Mouse (Mus musculus) heart, embryonic 15.5 days (tissue): ENCODE data around the gene Poc1a. TPM values are rescaled to one million over a fixed set of nuclear protein-coding genes. Genes with fewer than 3 reads are reported as not detected.
A peak's percentile ranks its signal among the peaks of the same experiment; 100 is the strongest.

Source experiments
- ATAC-seq: fragments of 200-750 bp; cut with Nextera tagmentation; replicated peaks from 2 replicates; pipeline ENCODE4 v1.8.0; 2017; ENCODE audit warnings: low read depth, moderate TSS enrichment; ENCODE audit not compliant: insufficient number of reproducible peaks, insufficient read depth, low FRiP score
- H3K27ac ChIP-seq: fragments of 300-500 bp; sonication (generic); 2 replicates; pipeline ENCODE4 v1.5.1; 2015; ENCODE audit warnings: mild to moderate bottlenecking, inconsistent platforms
- H3K27me3 ChIP-seq: fragments of 300-500 bp; sonication (generic); 2 replicates; pipeline ENCODE4 v1.6.1; 2015; ENCODE audit warnings: inconsistent platforms
- H3K36me3 ChIP-seq: fragments of 300-500 bp; sonication (generic); 2 replicates; pipeline ENCODE4 v1.6.1; 2015; ENCODE audit warnings: mild to moderate bottlenecking, inconsistent platforms
- H3K4me1 ChIP-seq: fragments of 300-500 bp; sonication (generic); replicated peaks from 2 replicates; pipeline ENCODE4 v1.6.1; 2015; ENCODE audit warnings: inconsistent platforms
- H3K4me2 ChIP-seq: fragments of 300-500 bp; sonication (generic); 2 replicates; pipeline ENCODE4 v1.6.1; 2015; ENCODE audit warnings: inconsistent platforms, mild to moderate bottlenecking, moderate library complexity
- H3K4me3 ChIP-seq: fragments of 300-500 bp; sonication (generic); 2 replicates; pipeline ENCODE4 v1.5.1; 2015; ENCODE audit warnings: mild to moderate bottlenecking, inconsistent platforms
- H3K9ac ChIP-seq: fragments of 300-500 bp; sonication (generic); 2 replicates; pipeline ENCODE4 v1.6.1; 2015; ENCODE audit warnings: mild to moderate bottlenecking, inconsistent platforms
- H3K9me3 ChIP-seq: fragments of 300-500 bp; sonication (generic); replicated peaks from 2 replicates; pipeline ENCODE4 v1.6.1; 2016; ENCODE audit warnings: inconsistent platforms
- WGBS: fragments of 180-500 bp; shearing (Covaris S2); methylation state at CpG from one replicate; pipeline ENCODE4 v1.1.7; 2015; ENCODE audit warnings: mixed read lengths; 5-methylcytosine and 5-hydroxymethylcytosine counted together
- polyA plus RNA-seq: library from polyadenylated mRNA; unstranded; fragments of >200 nt; fragmentation: Nextera tagmentation; extraction: Ambion mirVana; gene quantifications from 2 replicates; pipeline ENCODE4 v1.2.1, GENCODE M21; 2015

The Poc1a gene
- polyA plus RNA-seq, 1 experiment from 2014 or later, result 23.7 TPM

DNA sequence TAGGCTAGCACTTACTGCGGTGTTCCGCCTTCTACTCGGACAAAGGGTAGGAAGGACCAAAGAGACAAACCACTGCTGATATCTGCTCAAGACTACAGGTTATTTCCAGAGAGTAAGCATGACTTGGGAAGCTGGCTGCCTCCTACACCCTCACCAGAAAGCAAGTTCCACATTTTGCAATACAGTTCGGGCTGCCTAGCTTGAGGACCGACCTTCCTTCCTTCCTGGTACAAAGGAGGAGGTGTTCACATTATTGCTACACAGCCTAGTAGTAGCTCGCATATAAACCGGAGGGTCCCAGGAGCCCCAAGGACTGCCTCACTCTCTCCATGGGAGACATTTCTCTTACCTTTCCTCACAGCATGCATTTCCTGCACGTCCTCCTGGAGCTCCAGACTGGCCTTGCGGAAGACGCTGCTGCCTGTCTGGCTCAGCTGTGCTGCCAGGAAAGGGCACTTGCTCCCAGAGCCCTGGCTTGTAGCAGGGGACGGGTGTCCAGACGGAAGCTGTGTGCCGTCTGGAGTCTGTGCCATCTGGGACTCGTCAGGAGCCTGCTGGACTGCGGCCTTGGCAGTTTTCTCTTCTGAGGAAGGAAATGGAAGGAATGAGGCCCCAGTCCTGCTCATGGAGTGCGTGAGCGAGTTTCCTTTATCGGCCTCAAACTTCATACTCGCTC lies 37.9 kb upstream of the Poc1a start:
- peaks cover 53% of the 10 kb centered on the region for H3K36me3 ChIP-seq
- no peak overlapping the region for H3K4me3 ChIP-seq
- H3K27me3 ChIP-seq, result no peaks in the 10 kb centered on the region
- H3K27ac ChIP-seq, result peak overlapping the region; percentile 66
- no peaks in the 10 kb centered on the region for H3K9me3 ChIP-seq
- peak; percentile 50; the same call in 1 of the 2 replicates for ATAC-seq
- 54% methylated on average over 19 of the region's 19 CpGs for WGBS
- peaks cover 21% of the 10 kb centered on the region for H3K4me1 ChIP-seq
- no peak overlapping the region for H3K4me2 ChIP-seq
- H3K9ac ChIP-seq, result no peak overlapping the region

DNA sequence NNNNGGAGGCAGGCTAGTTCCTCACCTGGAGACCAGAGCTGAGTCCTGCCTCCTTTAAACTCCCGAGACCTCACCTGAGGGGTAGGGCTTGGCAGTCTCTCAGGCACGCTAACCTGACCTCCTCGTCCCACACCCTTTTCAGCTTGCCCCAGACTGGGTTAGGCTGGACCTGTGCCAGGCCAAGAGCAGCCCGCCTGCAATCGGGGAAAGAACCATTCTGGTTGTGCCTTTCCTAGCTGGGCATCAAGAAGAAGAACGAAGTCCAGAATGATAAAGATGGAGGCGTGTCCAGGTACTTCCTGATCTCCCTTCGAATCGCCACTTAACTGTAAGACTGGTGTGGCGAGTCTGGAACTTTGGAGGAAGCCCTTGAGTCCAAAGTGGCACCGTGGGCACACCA lies 31.3 kb upstream of the Poc1a start:
- no peaks in the 10 kb centered on the region for H3K9me3 ChIP-seq
- peak overlapping the region; percentile 48 for H3K27ac ChIP-seq
- no peaks in the 10 kb centered on the region for H3K27me3 ChIP-seq
- no peak overlapping the region for H3K4me3 ChIP-seq
- peaks cover 5% of the 10 kb centered on the region; the same call in 1 of the 2 replicates for H3K36me3 ChIP-seq
- no peak overlapping the region for H3K4me2 ChIP-seq
- H3K4me1 ChIP-seq, result peaks cover 29% of the 10 kb centered on the region
- 78% methylated on average over 11 of the region's 11 CpGs for WGBS
- ATAC-seq, result no peak
- no peak overlapping the region for H3K9ac ChIP-seq

DNA sequence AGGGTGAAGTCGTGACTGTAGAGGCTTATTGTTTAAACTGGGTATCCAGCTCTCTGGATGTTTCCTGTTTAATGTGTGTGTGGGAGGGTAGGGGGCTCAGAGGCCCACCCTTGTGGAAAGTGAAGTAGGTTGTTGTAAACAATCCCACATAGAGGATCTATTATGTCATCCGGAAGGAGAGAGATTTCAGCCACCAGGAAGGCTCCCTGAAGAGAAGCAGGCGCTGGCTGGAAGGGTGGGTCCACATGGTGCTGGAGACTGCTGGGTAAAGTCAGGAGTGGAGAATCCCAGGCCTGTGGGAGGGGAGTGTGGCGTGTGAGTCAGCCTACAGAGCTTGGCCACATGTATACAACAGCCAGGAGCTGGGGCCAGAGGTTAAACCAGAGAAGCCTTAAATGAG lies 30.6 kb upstream of the Poc1a start:
- H3K36me3 ChIP-seq, result peaks cover 2% of the 10 kb centered on the region; the same call in 1 of the 2 replicates
- ATAC-seq, result peak; percentile 61
- peaks cover 29% of the 10 kb centered on the region for H3K4me1 ChIP-seq
- no peak overlapping the region for H3K9ac ChIP-seq
- peak overlapping the region; percentile 48 for H3K27ac ChIP-seq
- 40% methylated on average over 4 of the region's 4 CpGs for whole genome bisulfite sequencing
- H3K27me3 ChIP-seq, result no peaks in the 10 kb centered on the region
- H3K4me2 ChIP-seq, result no peak overlapping the region
- H3K4me3 ChIP-seq, result no peak overlapping the region
- no peaks in the 10 kb centered on the region for H3K9me3 ChIP-seq

DNA sequence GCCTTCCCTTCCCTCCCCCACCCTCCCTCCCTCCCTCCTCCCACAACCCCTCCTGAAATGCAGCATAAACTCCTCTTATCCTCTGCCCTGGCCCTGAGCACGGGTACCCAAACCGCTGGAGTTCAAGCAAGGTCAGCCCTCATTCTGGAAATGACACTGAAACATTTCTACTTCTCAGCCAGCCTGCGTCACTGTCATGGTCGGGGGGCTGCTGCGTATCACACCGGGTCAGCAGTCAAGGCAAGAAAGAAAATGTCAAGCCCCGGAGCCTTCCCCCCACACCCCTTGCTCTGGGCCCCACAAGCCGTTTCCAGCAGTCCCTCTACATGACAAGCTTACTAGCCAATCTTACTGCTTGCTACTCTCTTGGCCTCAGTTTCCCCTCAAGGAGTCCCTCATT lies 29.8 kb upstream of the Poc1a start:
- Histone ChIP-seq H3K4me2 (no peak overlapping the region), H3K9me3 (no peaks in the 10 kb centered on the region), H3K9ac (no peak overlapping the region), H3K4me3 (no peak overlapping the region), H3K27me3 (no peaks in the 10 kb centered on the region), H3K36me3 (no peaks in the 10 kb centered on the region), H3K27ac (no peak overlapping the region; the same call in 1 of the 2 replicates), H3K4me1 (peaks cover 27% of the 10 kb centered on the region)
- no peak for ATAC-seq
- WGBS, result 51% methylated on average over 8 of the region's 8 CpGs

DNA sequence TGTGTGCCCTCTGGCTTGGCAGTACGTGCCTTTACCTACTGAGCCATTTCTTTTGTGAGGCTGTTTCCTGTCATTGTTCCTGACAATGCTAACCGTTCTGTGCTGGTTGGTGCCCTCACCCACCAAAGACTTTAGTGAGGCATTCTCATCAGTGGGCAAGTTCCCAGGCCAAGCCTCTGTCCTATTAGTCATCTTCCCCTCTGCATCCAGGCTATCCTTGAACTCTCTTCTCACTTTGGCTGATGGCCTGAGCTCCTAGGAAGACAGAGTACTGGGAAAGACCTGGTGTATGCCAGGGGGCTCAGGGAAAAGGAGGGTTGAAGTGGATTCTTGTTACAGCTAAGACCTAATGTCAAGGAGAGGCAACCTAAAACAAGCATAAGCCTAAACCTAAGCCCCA lies 26.9 kb upstream of the Poc1a start:
- no peak overlapping the region for H3K4me2 ChIP-seq
- H3K4me1 ChIP-seq, result peaks cover 10% of the 10 kb centered on the region; the same call in 1 of the 2 replicates
- WGBS, result 54% methylated on average over 2 of the region's 2 CpGs
- no peaks in the 10 kb centered on the region for H3K36me3 ChIP-seq
- no peaks in the 10 kb centered on the region for H3K27me3 ChIP-seq
- no peaks in the 10 kb centered on the region for H3K9me3 ChIP-seq
- no peak overlapping the region for H3K9ac ChIP-seq
- ATAC-seq, result no peak
- no peak overlapping the region for H3K27ac ChIP-seq
- no peak overlapping the region for H3K4me3 ChIP-seq

DNA sequence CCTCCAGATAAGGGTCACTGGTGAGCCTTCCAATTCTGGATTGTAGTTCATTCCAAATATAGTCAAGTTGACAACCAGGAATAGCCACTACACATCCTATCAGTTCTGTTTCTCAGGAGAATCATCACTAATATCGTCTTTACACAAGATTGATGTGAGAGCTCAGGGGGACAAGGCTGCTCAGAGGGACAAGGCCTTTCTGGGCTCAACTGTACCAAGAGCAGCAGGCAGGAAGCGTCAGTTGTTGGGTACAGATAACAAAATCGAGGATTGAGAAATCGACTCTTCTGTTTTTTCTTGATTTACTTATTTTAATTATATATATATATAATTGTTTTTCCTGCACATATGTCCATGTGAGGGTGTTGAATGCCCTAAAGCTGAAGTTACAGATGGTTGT lies 22.4 kb upstream of the Poc1a start:
- Histone ChIP-seq H3K9me3 (no peaks in the 10 kb centered on the region), H3K27me3 (no peaks in the 10 kb centered on the region), H3K4me2 (no peak overlapping the region), H3K4me1 (no peaks in the 10 kb centered on the region), H3K27ac (no peak overlapping the region), H3K9ac (no peak overlapping the region), H3K4me3 (no peak overlapping the region), H3K36me3 (no peaks in the 10 kb centered on the region)
- no peak for ATAC-seq
- 65% methylated on average over 4 of the region's 4 CpGs for WGBS

DNA sequence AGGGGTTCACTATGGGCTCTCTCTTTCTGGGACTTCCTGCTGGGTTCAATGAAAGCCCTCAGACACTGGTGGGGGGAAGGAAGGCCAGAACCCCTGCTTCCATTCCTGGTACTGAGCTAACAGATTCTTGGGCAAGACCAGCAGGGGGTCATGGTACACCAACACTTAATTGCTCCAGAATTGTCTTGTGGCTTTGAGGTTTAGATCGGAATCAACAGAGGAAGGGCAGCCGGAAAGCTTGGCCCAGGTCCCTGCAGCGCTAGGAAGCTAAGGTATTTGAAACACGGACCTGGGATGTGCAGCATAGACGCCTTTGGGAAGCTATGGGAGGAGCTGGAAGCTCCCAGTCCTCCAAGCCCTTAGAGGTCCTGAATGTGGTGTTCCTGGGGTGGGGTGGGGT lies 21.9 kb upstream of the Poc1a start:
- no peak overlapping the region for H3K27ac ChIP-seq
- no peak for ATAC-seq
- no peak overlapping the region for H3K4me3 ChIP-seq
- 60% methylated on average over 5 of the region's 5 CpGs for WGBS
- no peak overlapping the region for H3K4me2 ChIP-seq
- H3K36me3 ChIP-seq, result no peaks in the 10 kb centered on the region
- no peak overlapping the region for H3K9ac ChIP-seq
- no peaks in the 10 kb centered on the region for H3K9me3 ChIP-seq
- no peaks in the 10 kb centered on the region for H3K27me3 ChIP-seq
- no peaks in the 10 kb centered on the region for H3K4me1 ChIP-seq

DNA sequence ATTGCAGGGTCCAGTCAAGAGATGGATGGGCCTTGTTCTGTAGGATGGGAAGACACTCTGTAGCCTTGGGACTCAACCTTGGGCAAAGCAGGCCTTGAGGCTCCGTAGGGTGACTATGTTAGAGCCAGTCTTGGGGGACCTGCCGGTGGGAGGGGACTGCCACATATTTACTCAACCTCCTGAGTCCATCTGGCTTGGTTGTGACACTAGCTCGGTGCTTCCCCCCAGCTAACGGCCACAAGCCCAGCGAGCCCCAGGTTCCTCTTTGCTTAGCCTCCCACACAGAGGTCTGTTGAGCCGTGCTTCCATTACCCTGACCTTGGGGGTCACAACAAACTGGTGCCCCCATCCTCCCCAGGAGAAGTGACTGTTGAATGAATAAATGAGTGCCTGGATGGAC lies 19.8 kb upstream of the Poc1a start:
- no peaks in the 10 kb centered on the region for H3K27me3 ChIP-seq
- H3K4me2 ChIP-seq, result no peak overlapping the region
- WGBS, result 70% methylated on average over 6 of the region's 6 CpGs
- H3K9ac ChIP-seq, result no peak overlapping the region
- ATAC-seq, result no peak
- H3K36me3 ChIP-seq, result no peaks in the 10 kb centered on the region
- H3K4me3 ChIP-seq, result no peak overlapping the region
- no peak overlapping the region for H3K27ac ChIP-seq
- H3K9me3 ChIP-seq, result no peaks in the 10 kb centered on the region
- no peaks in the 10 kb centered on the region for H3K4me1 ChIP-seq

DNA sequence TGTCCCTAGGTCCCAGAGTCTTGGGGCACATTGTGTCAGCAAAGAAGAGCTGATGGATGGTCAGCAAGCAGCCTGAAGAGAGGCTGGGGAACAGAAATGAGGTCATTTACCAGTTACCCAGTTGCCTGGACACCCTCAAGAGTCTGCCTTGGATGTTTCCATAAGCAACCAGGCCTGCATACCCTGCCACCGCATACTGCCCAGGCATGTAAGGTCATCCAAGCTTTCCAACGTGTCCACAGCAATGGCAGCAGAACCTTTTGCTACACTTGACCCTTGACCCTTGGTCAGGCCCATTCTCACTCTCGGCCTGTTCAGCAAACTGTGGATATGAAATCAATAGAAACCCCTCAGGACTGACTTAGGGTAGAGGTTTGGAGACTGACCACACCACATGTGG lies 19.4 kb upstream of the Poc1a start:
- H3K27me3 ChIP-seq, result no peaks in the 10 kb centered on the region
- H3K9me3 ChIP-seq, result no peaks in the 10 kb centered on the region
- no peak overlapping the region for H3K4me3 ChIP-seq
- no peaks in the 10 kb centered on the region for H3K4me1 ChIP-seq
- H3K27ac ChIP-seq, result no peak overlapping the region
- no peaks in the 10 kb centered on the region for H3K36me3 ChIP-seq
- ATAC-seq, result no peak
- no peak overlapping the region for H3K4me2 ChIP-seq
- no peak overlapping the region for H3K9ac ChIP-seq
- WGBS, result 71% methylated on average over 3 of the region's 3 CpGs

DNA sequence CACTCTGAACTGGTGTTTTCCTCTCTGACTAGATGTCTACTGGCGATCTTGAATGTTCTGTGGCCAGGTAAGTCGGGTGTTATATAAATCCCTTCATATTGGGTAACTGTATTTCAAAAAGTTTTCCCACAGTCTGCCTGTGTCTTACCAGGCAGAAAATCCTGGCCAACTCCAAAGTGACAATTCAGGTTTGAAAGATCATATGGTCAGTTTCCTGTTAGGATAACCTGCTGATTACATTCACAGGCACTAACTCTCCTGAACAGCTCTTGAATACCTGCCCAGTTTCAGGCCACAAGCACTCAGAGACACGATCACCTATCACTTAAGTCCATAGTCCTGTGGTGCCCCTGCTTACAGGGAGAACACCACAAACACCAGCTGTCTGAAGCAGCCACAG lies 18.8 kb upstream of the Poc1a start:
- no peak overlapping the region for H3K27ac ChIP-seq
- ATAC-seq, result no peak
- no peak overlapping the region for H3K9ac ChIP-seq
- H3K27me3 ChIP-seq, result no peaks in the 10 kb centered on the region
- H3K36me3 ChIP-seq, result no peaks in the 10 kb centered on the region
- no peaks in the 10 kb centered on the region for H3K9me3 ChIP-seq
- no peaks in the 10 kb centered on the region for H3K4me1 ChIP-seq
- no peak overlapping the region for H3K4me2 ChIP-seq
- H3K4me3 ChIP-seq, result no peak overlapping the region
- 69% methylated on average over 3 of the region's 3 CpGs for WGBS

DNA sequence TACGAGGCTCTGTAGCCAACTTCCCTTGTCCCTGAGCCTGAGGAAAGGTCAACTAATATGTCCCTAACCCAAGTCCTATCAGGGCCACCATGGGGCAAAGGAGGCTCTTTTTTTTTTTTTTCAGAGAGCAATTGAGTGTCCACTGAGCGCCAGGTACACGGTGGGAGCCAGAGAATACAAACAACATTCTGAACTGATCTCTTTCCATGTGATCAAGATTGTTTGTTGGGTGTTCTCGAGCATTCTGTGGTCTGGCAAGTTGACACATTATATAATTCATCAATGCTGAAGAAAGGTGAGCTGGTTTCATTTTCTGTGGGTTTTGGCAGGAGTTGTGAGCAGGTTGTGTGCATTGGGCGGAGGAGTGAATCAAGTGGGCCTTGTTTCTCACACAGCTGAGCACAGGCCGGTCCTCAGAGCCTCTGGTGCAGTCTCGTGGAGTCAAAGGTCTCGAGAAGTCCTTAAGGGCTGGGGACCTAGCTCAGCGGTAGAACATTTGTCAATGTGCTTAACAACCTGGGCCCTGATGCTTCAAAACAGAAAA lies 17.4 kb upstream of the Poc1a start:
- H3K4me2 ChIP-seq, result no peak overlapping the region
- no peak overlapping the region for H3K4me3 ChIP-seq
- no peak for ATAC-seq
- H3K9me3 ChIP-seq, result no peaks in the 10 kb centered on the region
- no peak overlapping the region for H3K9ac ChIP-seq
- H3K4me1 ChIP-seq, result peaks cover 3% of the 10 kb centered on the region; the same call in 1 of the 2 replicates
- no peaks in the 10 kb centered on the region for H3K27me3 ChIP-seq
- no peak overlapping the region for H3K27ac ChIP-seq
- 71% methylated on average over 9 of the region's 9 CpGs for whole genome bisulfite sequencing
- no peaks in the 10 kb centered on the region for H3K36me3 ChIP-seq
